Mouse (Mus musculus): ENCODE data around the gene Rsph14.

GRCm38 (mm10) chr10:75070281-75070976, 38.0 kb upstream of the Rsph14 start:
- no peak for TF ChIP-seq CTCF (IDR thresholded peaks at IDR 0.05; ENCODE audit: low read depth, low read length)
- TF ChIP-seq POLR2A (IDR thresholded peaks at IDR 0.05; ENCODE audit: insufficient read depth, low read length): no peak
